Mouse (Mus musculus) G1E (cell line): ENCODE data around the gene Ciapin1.

Experiments
- CTCF ChIP-seq: IDR thresholded peaks from 2 replicates; pipeline ENCODE4 v1.5.1; 2012; ENCODE audit warnings: low read depth, low read length, inconsistent platforms, mixed read lengths
- GATA1 ChIP-seq: IDR thresholded peaks from 2 replicates; pipeline ENCODE4 v1.6.1; 2012; ENCODE audit warnings: borderline replicate concordance, low read length, inconsistent platforms, mixed read lengths
- GATA2 ChIP-seq: IDR thresholded peaks from 2 replicates; pipeline ENCODE4 v1.6.1; 2012; ENCODE audit warnings: low read depth, low read length, inconsistent platforms, borderline replicate concordance
- POLR2AphosphoS5 ChIP-seq: IDR thresholded peaks from 2 replicates; pipeline ENCODE4 v1.6.1; 2012; ENCODE audit warnings: low read depth, low read length, inconsistent platforms; ENCODE audit not compliant: insufficient replicate concordance
- TAL1 ChIP-seq: conservative IDR thresholded peaks from 2 replicates; pipeline ENCODE4 v1.6.1; 2012; ENCODE audit warnings: low read depth, low read length, inconsistent platforms, mixed read lengths

DNA sequence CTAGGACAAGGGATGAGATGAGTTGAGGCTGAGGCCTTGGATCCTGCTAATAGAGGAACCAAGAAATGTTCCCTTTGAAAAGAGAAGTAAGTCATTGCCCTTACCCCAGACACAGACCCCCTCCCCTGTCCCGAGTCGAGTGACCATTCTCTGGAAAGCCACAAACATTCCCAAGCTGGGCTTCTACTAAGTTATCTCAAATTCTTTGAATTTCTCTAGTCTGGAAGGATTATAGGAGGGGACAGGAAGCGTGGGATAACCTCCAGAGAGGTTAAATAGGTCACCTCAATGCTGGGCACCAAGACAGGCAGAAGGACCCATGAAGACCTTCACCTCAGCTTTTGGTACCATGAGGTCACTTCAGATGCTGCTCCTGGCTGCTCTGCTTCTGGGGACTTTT is 28.0 kb downstream of the Ciapin1 start, which contains the start of gene Ccl17:
- TF ChIP-seq CTCF (no peak), GATA1 (no peak), TAL1 (no peak), POLR2AphosphoS5 (no peak), GATA2 (no peak)
